Mouse (Mus musculus) retina, embryonic 14.5 days (tissue): ENCODE measurements around the gene Iqcf3.
A peak's percentile ranks its signal among the peaks of the same experiment; 100 is the strongest.
"Not testable (repeated sequence)": the region's sequence is repeated elsewhere in the genome, so short reads cannot be mapped to it uniquely, and the experiment has no call there.

Experiments used
- DNase-seq: peaks from one replicate; pipeline ENCODE4 v3.0.0-alpha.2; 2015; ENCODE audit warnings: low spot score

Iqcf3 gene

DNA sequence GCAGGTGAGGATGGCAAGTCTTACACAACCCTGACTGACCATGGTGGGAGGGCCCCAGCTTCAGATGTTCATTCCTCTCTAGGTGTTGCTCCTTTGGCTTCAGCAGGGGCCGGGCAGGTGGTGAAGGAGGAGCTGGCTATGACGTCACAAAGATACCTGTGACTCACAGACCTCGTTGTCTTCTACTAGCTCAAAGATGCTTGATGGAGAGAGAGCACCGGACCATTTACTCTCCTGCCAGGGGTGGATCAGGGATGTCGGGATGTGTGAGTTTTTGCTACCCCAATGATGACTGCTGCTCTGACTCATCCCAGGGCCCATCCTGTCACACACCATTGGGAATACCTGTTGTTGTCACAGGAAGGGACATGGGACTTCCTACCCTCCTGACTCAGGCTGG, at the start of gene Iqcf3:
TSS of gene Iqcf3 (minus strand) at position 101 of the 400 bp plus-strand sequence.
- no peak for DNase-seq

DNA sequence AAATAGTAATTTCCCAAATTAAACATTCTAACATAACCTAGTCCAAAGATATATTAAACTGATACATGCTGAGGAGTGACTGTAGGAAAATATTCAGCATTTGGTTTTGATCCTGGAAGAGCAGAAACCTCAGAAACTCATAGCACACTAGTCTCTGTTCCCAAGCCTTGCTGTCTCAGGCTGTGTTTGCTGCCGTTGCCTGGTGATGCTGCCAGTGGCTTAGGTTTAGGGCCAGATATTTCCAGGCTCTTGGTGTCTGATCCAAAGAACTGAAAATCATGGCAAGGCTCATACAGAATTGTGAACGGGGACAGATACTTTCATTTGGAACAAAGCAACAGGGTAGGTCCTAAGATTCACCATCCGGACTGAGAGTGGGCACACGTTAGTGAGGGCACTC, 49.3 kb upstream of the Iqcf3 start:
- DNase-seq, result no peak

DNA sequence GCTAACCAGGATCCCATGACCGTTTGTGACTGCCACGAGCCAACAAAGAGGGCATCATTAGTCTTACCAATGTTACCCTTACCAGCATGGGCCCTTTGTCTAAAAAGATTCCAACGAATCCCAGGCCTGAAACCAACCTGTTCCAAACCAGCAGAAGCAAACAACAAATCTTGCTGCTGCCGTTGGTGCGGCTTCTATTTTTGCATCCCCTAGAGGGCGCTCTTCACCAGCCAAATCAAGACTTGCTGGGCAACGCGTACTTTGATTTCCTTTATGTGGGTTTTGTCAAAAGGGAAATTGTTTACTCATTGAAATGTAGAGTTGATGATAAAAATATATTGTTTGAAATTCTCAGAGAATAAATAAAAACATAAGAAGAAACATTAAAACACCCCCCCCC, 39.1 kb upstream of the Iqcf3 start:
- DNase-seq, result peak; percentile 68

DNA sequence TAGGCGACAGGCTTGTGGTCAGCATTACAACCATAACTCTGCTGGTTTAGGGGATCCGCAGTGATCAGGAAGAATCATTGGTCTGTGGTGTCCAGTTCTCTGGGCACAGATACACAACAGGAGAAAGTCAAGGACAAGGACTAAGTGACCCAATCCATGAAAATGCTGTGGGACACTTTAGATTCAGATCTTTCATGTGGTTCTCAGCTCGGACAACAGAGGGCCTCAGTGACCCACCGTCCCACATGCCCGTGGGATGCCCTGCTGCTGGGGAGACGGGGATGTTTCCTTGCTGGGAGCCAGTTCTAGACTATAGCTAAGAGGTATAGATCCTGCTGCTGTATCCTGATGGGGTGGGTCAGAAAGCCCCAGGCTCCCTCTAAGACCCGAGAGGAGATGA, 37.0 kb upstream of the Iqcf3 start:
- DNase-seq, result no peak

DNA sequence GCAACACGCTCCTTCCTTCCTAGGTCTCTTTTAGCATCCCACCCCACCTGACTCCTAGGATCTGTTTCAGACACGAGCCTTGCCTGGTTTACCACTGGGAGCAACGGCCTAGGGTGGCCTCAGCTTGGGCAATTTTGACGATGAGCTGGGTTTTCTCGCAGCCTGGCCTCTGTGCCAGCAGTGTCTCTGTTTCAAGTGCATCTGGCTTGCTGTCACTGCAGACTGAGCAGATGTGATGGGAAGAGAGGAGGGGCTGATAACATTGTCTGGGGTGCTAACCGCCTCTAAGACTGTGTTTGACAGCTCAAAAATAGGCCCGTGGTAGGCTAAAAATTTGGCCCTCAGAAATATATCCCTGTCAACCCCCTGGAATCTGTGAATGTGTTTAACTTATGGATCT, 34.4 kb upstream of the Iqcf3 start:
- DNase-seq, result peak; percentile 7

DNA sequence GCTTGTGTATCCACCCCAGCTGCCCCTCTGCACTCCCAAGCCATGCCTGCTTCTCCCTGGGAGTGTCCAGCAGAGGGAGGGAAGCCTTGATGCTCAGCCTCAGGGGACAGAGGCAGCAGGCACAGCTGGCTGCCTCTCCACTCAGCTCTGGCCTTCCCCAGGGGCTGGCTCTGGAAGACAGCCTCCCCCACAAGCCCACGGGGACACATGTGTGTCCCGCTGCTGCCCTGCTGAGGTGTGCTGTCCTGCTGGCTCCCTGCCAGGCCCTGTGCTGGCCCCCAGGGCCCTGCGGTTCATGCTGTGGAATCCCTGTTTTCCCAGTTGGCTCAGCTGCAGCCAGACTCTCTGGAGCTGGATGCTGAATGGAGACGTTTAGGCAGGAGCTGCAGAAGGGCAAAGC, 34.0 kb upstream of the Iqcf3 start:
- DNase-seq, result not testable (repeated sequence)

DNA sequence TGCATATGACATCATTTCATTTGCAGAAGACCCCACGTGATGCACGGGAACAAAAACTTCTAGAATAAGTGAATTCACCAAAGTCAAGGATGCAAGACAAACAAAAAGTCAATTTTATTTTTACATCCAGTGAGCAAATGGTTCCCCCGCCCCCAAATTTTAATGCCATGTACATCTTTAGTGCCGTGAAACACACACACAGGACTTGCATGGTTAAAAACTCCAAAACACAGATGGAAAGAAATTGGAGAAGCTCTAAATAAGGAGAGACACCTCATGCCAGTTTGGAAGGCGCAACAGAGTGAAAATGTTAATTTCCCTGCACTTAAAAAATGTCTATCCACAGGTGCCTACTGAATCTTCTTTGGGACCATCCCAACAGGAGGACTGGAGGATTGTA, 30.7 kb upstream of the Iqcf3 start:
- DNase-seq, result no peak

DNA sequence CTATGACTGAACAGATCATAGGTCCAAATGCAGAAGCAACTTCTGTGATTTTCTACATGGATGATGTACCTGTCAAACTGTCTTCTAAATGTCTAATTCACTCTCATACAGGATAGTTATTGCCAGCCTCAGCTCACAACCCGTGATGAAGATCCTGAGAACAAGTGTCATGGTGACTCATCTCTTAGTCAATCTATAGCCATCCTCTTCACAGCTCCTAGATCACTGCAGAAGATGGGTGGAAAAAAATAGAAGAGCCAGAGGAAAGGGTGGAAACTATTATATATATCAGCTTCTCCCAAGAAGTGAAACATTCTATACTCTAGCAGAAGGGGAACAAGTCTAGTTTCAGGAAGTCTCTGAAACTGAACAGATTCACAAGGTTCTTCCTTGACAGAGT, 21.1 kb upstream of the Iqcf3 start:
- DNase-seq, result no peak

DNA sequence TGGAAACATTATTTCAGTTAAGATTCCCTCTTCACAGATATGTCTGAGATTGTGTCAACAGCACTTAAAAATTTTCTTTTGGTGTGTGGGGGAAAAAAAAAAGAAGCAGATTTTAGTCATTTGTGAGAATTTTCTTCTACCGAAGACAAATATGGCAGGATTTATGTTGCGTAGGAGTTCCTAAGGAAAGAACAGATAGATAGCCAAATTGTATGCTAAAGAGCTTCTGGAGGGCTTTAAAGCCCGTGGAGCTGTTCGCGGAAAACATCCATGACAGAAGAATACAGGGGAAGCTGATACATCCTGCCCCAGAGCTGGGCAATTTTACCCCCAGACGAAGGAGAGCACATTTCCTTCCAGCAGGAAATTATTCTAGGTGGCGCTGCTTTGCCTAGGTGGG, 18.6 kb upstream of the Iqcf3 start:
- no peak for DNase-seq

DNA sequence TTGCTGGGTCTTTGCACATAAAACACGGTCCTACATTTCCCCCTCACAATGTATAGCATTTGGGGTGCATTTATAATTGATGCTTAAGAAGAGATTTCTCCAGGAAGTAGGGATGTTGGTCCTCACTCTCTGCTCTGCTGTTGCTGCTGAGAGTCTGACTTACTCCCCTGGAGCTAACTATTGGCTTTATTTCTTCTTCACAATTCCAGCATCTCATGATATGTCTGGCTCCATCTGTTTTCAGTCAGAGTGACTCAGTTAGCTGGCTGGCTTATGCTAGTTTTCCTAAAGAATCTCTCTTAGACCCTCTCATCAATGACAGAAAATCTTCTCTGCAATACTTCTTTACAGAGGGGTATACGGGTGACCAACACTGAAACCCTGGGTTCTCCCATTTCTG, 14.7 kb upstream of the Iqcf3 start:
- DNase-seq, result no peak

DNA sequence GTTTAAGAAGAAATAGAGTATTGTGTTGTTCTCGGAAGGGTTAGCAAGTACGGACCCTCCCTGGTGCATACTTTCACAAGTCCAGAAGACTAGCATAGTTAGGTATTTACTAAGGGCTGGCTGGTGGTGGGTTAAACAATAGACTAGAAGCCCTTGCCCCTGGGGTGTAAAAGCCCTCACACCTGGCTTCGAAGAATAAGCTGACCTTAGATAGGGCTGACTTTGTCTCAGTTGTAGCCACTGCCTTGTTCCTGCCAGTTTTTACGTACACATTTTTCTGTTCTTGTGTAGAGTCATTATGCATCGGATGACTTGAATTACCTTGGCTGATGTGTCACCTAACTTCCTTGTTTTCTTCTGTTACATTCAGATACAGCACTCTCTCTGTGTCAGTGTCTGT, 11.9 kb upstream of the Iqcf3 start:
- DNase-seq, result no peak

DNA sequence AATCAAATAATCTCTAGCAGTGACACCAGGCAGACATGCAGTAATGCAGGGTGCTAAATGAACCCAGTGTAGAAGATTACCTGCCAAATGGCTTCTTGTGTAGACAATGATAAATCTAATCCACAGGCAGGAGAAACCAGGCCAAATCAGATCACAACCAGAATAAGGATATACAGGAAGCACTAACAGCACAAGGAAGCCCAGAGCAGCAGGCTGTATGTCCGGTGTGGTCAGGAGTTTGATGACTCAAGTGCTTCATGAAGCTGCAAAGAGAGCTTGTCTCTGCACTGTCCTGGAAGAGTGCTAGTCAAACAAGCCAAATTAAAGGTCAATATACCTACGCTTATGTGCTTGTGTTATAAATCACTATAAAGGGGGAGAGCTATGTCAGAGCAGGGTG, 10.8 kb upstream of the Iqcf3 start:
- no peak for DNase-seq

DNA sequence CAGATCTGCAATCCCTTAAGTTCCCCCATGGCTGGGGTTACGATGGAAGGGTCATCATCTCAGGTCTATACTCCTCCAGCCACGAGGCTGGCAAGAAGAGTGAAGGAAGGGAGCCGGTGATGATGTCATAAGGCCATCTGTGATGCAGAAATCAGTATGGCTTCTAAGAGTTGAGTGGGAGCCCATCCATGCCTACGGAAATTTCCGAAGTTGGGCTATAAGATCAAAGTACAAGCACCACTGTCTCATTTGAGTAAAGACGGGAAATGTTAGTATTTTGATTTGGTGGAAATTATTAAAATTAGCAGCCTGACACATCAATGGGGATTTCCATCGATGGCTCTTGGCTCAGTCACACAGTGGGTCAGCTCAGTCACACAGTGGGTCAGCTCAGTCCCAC, 9.5 kb upstream of the Iqcf3 start, which contains the start of gene Iqcf4:
TSS of gene Iqcf4 (minus strand) at position 101 of the 400 bp plus-strand sequence.
- no peak for DNase-seq

DNA sequence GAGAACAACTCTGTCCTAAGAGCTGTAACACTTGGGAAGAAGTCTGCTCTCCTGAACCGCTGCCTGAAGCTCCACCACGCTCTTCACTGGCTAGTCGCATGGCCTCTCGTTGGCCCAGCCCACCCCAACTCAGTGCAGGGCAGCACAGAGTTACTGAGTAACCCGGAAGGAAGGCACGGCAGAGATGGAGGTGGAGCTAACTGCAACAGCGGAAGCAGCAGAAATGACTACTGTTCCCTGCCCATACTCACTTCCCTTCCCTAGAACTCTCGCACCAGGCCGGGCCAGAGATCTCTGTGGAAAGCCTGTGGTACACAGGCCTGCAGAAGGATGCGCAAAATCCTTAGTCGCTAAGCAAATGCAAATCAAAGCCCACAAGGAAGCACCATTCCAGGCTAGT, 5.0 kb upstream of the Iqcf3 start:
- no peak for DNase-seq

DNA sequence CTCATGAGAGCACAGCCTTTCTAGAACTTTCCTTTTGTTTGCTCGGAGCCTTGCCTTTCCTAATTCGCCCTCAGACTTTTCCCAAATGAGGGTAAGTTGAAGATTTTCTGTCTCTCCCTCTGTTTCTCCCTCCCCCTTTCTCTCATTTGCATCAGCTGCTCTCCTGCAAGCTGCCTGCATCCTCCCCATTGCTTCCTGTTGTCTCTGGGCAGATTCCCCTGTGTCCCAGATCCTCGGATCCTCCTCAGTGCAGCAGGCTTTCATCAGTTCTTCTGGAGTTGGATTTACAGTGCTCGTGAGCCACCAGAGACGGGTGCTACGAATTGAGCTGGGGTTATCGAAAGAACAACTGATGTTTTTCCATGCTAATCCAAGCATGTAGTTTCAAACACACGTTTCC, 2.6 kb upstream of the Iqcf3 start:
- no peak for DNase-seq

DNA sequence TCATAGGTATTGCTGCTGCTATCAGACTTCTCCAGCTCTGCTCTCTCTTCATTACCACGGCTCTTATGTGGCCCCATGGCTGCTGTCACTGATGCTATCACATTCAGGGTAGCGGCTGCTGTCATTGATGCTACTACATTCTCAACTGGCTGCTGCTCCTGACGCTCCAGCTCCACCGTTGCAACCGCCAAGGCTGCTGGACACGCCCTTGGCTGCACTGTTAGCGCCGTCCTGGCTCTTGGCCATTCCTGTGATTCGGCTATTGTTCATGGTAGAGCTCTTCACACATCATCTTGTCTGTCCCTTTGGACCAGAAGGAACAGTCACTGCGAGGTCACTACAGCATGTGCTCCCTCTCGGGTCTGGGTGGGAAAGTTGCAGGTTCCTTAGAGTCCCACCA, 860 bp upstream of the Iqcf3 start:
- no peak for DNase-seq

DNA sequence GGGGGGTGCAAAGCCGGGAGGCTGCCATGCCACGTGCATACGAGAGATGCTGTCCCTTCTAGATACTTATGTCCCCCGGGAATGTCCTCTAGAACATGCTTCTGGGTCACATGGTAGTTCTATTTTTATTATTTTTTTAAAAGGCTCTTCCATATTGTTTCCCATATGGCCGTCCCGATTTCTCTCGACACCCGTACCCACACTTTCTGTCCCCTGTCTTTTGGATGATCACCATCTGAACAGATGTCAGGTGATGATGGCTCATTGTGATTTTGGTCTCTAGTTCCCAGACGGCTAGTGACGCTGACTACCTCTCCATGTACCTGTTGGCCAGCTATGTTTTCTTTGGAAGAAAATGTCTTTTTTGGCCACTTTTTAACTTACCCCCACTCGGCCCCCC, 26.5 kb downstream of the Iqcf3 start:
- DNase-seq, result no peak

DNA sequence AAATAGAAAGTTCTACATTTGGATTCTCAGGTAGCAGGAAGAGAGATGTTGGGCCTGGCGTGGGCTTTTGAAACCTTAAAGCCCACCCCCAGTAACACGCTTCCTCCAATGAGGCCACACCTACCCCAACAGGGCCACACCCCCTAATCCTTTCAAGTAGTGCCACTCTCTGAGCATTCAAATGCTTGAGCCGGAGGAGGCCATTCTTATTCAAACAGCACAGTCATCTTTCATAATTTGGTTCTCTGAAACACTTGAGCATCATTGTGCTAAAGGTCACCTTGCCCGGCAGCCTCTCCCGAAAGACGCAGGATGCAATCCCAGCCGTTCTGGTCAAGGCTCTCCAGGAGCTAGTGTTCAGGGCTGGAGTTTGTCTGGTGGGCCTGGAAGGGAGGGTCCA, 27.1 kb downstream of the Iqcf3 start:
- DNase-seq, result no peak

DNA sequence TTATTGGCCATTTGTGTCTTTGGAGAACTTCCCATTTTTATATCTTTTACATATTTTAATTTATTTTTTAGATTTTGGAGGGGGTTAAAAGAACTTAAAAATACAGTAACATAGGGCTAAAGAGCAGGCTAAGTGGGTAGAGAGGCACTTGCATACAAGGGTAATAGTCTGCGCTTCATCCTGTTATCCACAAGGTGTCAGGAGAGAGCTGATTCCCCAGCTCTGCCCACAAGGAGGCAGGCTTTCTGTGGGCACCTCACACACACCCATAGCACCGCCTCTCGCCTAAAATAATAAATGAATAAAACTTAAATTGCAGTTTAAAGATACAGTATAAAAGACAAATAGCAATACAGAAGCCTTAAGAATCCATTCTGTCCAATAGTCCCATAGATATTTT, 29.6 kb downstream of the Iqcf3 start:
- DNase-seq, result peak; percentile 72

DNA sequence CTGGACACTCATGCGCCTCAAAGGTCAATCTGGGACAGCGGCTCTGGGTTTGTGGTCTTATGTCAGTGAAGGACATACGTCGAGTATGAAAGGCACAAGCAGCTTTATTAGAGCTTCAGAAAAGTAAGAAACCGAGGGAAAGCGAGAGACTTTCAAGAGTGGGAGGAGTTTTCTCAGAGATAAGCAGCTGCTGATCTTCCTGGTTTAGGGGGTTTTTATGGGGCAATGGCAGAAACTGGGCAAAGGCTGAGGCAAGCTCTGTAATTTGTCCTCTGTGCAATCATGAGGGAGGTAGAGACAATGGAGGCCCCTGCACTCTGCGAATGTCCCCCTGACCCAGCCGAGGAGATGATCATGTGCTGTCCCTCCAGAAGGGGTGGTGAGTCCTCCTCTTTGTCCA, 41.5 kb downstream of the Iqcf3 start:
- DNase-seq, result no peak

DNA sequence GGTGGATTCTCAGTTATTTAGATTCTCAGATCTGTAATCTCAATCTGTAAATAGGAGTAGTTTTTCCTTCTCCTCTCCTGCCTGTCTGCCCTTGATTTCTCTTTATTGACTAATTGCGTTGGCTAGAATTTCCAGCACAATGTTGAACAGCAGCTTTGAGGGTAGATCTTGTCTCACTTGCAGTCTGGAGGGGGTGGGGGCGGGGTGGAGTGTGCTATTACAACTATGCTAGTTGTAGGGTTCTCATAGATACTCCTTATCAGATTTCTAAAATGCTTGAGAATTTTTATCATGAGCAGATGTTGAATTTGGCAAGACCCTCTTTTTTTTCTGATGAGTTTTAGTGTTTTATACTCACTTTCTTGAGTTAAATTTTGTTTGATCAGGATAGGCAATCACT, 42.0 kb downstream of the Iqcf3 start:
- no peak for DNase-seq

DNA sequence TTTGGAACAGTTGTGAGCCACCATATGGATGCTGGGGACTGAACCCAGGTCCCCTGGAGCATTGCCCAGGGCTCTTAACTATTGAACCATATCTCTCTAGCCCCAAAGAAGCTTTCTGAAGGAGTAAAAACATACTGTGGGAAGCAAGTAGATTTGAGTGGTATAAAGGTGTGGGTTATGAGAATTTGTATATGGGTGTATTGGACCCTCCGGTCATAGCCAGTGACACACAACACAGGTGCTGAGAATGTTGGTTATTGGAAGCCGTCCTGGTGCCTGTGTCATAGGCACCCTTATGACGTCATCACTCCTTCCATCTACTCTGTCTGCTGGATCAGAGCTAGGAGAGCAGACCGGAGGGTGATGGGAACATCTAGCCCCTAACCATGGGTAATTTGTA, 47.2 kb downstream of the Iqcf3 start, which contains the start of gene Iqcf5:
TSS of gene Iqcf5 (plus strand) at position 301 of the 400 bp plus-strand sequence.
- no peak for DNase-seq

DNA sequence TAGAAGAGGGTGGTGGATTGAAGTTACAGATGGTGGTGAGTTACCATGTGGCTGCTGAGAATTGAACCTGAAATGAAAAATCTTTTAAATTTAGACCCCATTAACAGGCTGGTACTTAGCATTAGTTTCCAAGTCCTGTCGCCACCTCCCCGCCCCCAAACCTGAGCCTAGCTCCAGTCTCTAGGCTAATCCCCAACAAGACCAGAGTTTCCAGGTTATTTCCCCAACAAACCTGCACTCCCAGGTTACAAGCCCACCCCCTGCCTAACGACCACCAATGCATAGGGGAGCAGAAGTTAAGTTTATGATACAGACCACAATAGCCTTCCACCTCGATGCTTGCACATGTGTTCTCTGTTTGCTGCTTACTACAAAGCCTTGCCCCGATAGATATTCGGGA, 47.9 kb downstream of the Iqcf3 start:
- no peak for DNase-seq

DNA sequence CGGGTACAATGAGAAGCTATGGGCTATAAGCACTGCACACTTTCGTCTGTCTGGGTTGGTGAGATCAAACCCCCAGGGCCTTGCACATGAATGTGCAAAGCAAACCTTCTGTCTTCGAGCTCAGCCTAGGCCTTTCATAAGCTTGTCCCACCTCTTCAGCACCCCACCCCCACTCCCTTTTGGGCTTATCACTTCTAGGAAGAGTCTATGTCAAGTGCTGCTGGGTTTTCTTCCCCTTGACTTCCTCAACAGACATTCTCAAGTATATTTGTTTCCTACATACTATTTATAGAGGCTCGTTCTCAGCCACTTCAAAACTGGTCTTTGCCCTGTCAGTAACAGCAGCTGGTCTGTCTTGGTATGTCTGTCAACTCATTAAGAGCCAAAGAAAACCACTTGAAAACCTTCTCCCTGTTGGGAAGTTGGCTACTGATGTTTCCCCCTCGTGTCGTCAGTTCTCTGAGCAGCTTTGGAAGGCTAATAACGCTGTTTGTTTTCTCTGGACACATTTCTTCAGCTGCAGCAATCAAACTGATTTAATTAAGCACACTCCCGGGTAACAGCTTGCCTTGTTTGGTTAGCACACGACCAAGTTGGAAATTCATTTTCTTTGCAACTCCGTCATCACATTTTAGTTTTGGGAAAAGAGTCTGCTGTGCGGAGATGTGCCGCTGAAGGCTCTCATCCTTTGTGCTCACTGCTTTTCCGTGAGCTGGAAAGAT, 48.5 kb downstream of the Iqcf3 start:
- no peak for DNase-seq

DNA sequence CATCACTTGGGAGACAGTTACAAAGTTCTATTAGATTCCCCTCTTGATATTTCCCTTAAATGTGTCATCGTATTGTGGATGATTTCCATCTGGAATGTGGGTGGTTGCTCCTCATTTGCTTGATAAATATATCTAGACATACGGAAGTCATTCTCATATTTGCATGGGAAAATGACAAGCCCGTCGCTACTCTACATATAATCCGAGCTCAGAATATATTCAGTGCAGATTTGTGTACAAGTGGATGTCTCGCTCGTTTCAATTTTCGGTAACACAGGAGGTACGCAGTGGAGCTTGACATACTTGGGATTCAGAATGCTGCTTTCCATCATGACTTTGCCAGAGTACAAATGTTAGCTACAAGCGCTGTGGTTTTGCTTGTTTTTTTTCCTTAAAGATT, 52.1 kb downstream of the Iqcf3 start:
- DNase-seq, result no peak
